Mouse (Mus musculus) kidney, adult 10 weeks (tissue): Measurements from ENCODE around the gene Rps6kb1. TPM values are rescaled to one million over a fixed set of nuclear protein-coding genes. Genes with fewer than 3 reads are reported as not detected.

Experiments used
- polyA plus RNA-seq: library from polyadenylated mRNA; stranded (reverse); fragments of 350-450 nt; fragmentation: Illumina TruSeq; extraction: RNeasy Lipid Tissue Mini Kit (QIAGEN cat#74804); gene quantifications from one replicate; pipeline ENCODE4 v1.2.3, GENCODE M21; 2014; ENCODE audit warnings: low read depth, low replicate concordance

The Rps6kb1 gene
- polyA plus RNA-seq = 32.6 TPM

DNA sequence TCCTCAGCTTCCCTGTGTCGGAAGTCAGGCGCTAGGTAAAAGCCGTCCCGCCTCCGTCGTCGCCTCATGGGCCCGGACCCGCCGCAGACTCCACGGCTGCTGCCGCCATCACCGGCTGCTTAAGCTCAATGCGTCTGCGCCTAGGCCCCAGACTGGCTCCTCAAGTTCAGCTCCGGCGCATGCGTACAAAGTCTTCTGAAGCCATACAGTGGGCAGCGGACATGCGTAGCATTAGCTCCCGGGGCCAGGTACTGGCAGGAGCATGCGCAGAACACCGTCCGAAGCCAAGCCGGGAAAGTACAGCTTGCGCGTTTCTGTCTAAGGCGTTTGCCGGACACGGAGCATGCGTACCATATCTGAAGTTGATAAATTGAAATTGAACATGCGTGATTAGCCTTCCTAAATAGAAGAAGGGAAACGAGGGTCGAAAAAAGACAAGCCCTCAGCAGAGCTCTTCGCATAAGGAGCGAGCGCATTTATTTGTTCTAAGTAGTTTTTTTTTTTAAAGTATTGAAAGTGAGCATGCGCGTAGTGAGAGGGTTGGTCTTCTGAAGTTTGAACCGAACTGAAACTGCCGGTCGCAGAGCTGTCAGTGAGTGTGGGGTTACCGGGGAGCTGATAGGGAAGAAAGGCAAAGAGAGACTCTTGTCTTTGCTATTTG, at the start of gene Rps6kb1, which contains the start of gene Tubd1:
TSS of gene Rps6kb1 (minus strand) at position 167 of the 661 bp plus-strand sequence.
TSS of gene Tubd1 (plus strand) at position 353 of the 661 bp plus-strand sequence.

DNA sequence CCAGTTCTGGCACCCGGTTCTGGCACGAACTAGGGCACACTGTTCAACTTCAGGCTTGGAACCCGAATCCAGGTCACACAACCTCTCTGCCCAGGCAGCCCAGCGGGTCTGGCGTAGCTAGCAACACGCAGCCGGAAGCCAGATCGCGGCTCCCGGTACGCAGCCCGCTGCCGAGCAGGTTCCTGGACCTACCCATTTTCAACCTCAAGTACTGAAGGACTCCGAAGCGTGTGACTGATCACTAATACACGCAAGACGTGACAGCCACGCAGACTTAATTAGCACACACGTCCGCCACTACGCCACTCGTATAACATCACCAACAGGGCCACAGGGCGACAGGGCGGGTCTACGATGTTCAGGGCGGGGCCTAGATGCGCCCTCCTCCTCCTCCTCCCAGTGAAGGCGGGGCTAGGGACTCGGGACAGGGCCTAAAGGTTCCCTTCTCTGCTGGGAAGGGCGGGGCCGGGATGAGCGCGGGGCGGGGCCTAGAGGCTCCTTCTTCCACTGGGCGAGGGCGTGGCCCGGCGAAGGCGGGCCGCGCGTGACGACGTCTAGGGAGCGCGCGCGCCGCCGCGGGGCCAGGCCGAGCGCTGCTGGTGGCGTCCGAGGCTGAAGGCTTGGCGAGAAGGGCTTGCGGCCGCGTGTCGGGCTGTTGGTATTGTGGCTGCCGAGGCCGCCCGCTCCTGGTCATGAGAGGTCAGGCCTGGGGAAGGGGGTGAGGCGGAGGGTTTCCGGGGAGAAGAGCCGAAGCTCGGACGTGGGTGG, 60.3 kb downstream of the Rps6kb1 start, which contains the start of gene Rnft1:
TSS of gene Rnft1 (plus strand) at position 557 of the 768 bp plus-strand sequence.

Other genes with a start within 250 kb of the Rps6kb1 start
- gene Med13, start 187.2 kb downstream of the Rps6kb1 start, polyA plus RNA-seq = 75.9 TPM
- gene Rnft1, start 60.1 kb downstream of the Rps6kb1 start, polyA plus RNA-seq = 79.5 TPM
- 5.1 TPM for gene Tubd1, start 186 bp upstream of the Rps6kb1 start, polyA plus RNA-seq
- 363 TPM for gene Vmp1, start 139.0 kb upstream of the Rps6kb1 start, polyA plus RNA-seq
- gene Ptrh2, start 139.2 kb upstream of the Rps6kb1 start, polyA plus RNA-seq = 18.6 TPM
- gene Cltc, start 212.8 kb upstream of the Rps6kb1 start, polyA plus RNA-seq = 398 TPM